Mouse (Mus musculus) MEL (cell line): ENCODE results near the gene Mrps21. TPM values are rescaled to one million over a fixed set of nuclear protein-coding genes. Genes with fewer than 3 reads are reported as not detected.
"Not testable (repeated sequence)": the region's sequence is repeated elsewhere in the genome, so short reads cannot be mapped to it uniquely, and the experiment has no call there.

ENCODE experiments used
- DNase-seq: peaks from one replicate; pipeline ENCODE4 v3.0.0; 2011; ENCODE audit warnings: low read depth, low spot score
- H3K27ac ChIP-seq: 2 replicates; pipeline ENCODE4 v1.5.1; 2012; ENCODE audit warnings: low read depth, mild to moderate bottlenecking, control low read depth, low read length, moderate library complexity; ENCODE audit not compliant: control insufficient read depth
- H3K27me3 ChIP-seq, 2 experiments: fragments of 150-350 bp in 1 of 2; sonication (generic) in 1 of 2; 2 replicates each; pipeline ENCODE4 v1.6.1; 2012; ENCODE audit warnings: low read length in 2 of 2, mild to moderate bottlenecking in 2 of 2, improper control_type of control experiment in 1 of 2, moderate library complexity in 1 of 2; ENCODE audit not compliant: insufficient read depth in 2 of 2, control insufficient read depth in 1 of 2
- H3K36me3 ChIP-seq, 2 experiments: 2 replicates each; pipeline ENCODE4 v1.6.1; 2012 to 2014; ENCODE audit warnings: low read length in 2 of 2, improper control_type of control experiment in 1 of 2, inconsistent platforms in 1 of 2, mild to moderate bottlenecking in 1 of 2; ENCODE audit not compliant: insufficient read depth in 2 of 2, control insufficient read depth in 1 of 2
- H3K4me1 ChIP-seq, 2 experiments: fragments of 150-350 bp in 1 of 2; sonication (generic) in 1 of 2; 2 replicates each; pipeline ENCODE4 v1.6.1; 2012; ENCODE audit warnings: low read length in 2 of 2, improper control_type of control experiment in 1 of 2, mild to moderate bottlenecking in 1 of 2; ENCODE audit not compliant: insufficient read depth in 2 of 2, control insufficient read depth in 1 of 2
- H3K4me3 ChIP-seq, 2 experiments: fragments of 150-350 bp in 1 of 2; sonication (generic) in 1 of 2; 2 replicates each; pipeline ENCODE4 v1.5.1; 2012; ENCODE audit warnings: low read depth in 2 of 2, low read length in 2 of 2, mild to moderate bottlenecking in 2 of 2, moderate library complexity in 2 of 2, control low read depth in 1 of 2, improper control_type of control experiment in 1 of 2; ENCODE audit not compliant: control insufficient read depth in 1 of 2, insufficient read depth in 1 of 2
- H3K79me2 ChIP-seq: 2 replicates; pipeline ENCODE4 v1.6.1; 2012; ENCODE audit warnings: mild to moderate bottlenecking, low read length, moderate library complexity; ENCODE audit not compliant: control insufficient read depth, poor library complexity, insufficient read depth
- H3K9ac ChIP-seq: 2 replicates; pipeline ENCODE4 v1.6.1; 2012; ENCODE audit warnings: low read depth, mild to moderate bottlenecking, control low read depth, low read length, moderate library complexity; ENCODE audit not compliant: control insufficient read depth, poor library complexity, severe bottlenecking
- H3K9me3 ChIP-seq: fragments of 150-350 bp; sonication (generic); replicated peaks from 2 replicates; pipeline ENCODE4 v1.6.1; 2012; ENCODE audit warnings: mild to moderate bottlenecking, low read length, improper control_type of control experiment, moderate library complexity; ENCODE audit not compliant: insufficient read depth
- CHD1 ChIP-seq: IDR thresholded peaks from 2 replicates; pipeline ENCODE4 v1.6.1; 2012; ENCODE audit warnings: low read depth, mild to moderate bottlenecking, inconsistent platforms, low read length, improper control_type of control experiment
- CHD2 ChIP-seq: IDR thresholded peaks from 2 replicates; pipeline ENCODE4 v1.6.1; 2011; ENCODE audit warnings: low read length, improper control_type of control experiment
- EP300 ChIP-seq, 2 experiments: IDR thresholded peaks; 2 replicates each; pipeline ENCODE4 v1.6.1; 2011; ENCODE audit warnings: improper control_type of control experiment in 2 of 2, low read length in 2 of 2, low read depth in 1 of 2, mild to moderate bottlenecking in 1 of 2
- ETS1 ChIP-seq: IDR thresholded peaks from 2 replicates; pipeline ENCODE4 v1.6.1; 2012; ENCODE audit warnings: low read depth, mild to moderate bottlenecking, inconsistent platforms, low read length, improper control_type of control experiment, moderate library complexity
- GABPA ChIP-seq: IDR thresholded peaks from 2 replicates; pipeline ENCODE4 v1.6.1; 2012; ENCODE audit warnings: low read depth, mild to moderate bottlenecking, inconsistent platforms, low read length, improper control_type of control experiment, moderate library complexity
- GATA1 ChIP-seq: IDR thresholded peaks from 2 replicates; pipeline ENCODE4 v1.6.1; 2011; ENCODE audit warnings: low read depth, low read length, improper control_type of control experiment
- JUND ChIP-seq: IDR thresholded peaks from 2 replicates; pipeline ENCODE4 v1.6.1; 2011; ENCODE audit warnings: low read depth, mild to moderate bottlenecking, improper control_type of control experiment, low read length
- KAT2A ChIP-seq: conservative IDR thresholded peaks from 2 replicates; pipeline ENCODE4 v1.6.1; 2012; ENCODE audit warnings: low read depth, low read length, improper control_type of control experiment, inconsistent platforms
- MAFK ChIP-seq: IDR thresholded peaks from 2 replicates; pipeline ENCODE4 v1.6.1; 2011; ENCODE audit warnings: low read depth, mild to moderate bottlenecking, low read length, improper control_type of control experiment, borderline replicate concordance
- MAX ChIP-seq: IDR thresholded peaks from 2 replicates; pipeline ENCODE4 v1.6.1; 2011; ENCODE audit warnings: low read length, improper control_type of control experiment
- MAZ ChIP-seq: IDR thresholded peaks from 2 replicates; pipeline ENCODE4 v1.6.1; 2012; ENCODE audit warnings: low read depth, mild to moderate bottlenecking, inconsistent platforms, low read length, improper control_type of control experiment
- MXI1 ChIP-seq: IDR thresholded peaks from 2 replicates; pipeline ENCODE4 v1.6.1; 2011; ENCODE audit warnings: mild to moderate bottlenecking, low read depth, low read length, improper control_type of control experiment
- MYC ChIP-seq: IDR thresholded peaks from 2 replicates; pipeline ENCODE4 v1.6.1; 2011; ENCODE audit warnings: low read depth, mild to moderate bottlenecking, low read length, improper control_type of control experiment, moderate library complexity
- NRF1 ChIP-seq: IDR thresholded peaks from 2 replicates; pipeline ENCODE4 v1.6.1; 2014; ENCODE audit warnings: low read depth, mild to moderate bottlenecking, inconsistent platforms, low read length, improper control_type of control experiment, moderate library complexity; ENCODE audit not compliant: poor library complexity, insufficient read depth, severe bottlenecking
- POLR2A ChIP-seq, 2 experiments: IDR thresholded peaks; 2 replicates each; pipeline ENCODE4 v1.6.1; 2011 to 2012; ENCODE audit warnings: low read length in 2 of 2, mild to moderate bottlenecking in 2 of 2, control low read depth in 1 of 2, improper control_type of control experiment in 1 of 2, low read depth in 1 of 2, moderate library complexity in 1 of 2; ENCODE audit not compliant: control insufficient read depth in 1 of 2, insufficient read depth in 1 of 2, poor library complexity in 1 of 2
- SIN3A ChIP-seq: IDR thresholded peaks from 2 replicates; pipeline ENCODE4 v1.6.1; 2012; ENCODE audit warnings: low read length, improper control_type of control experiment, inconsistent platforms
- TAL1 ChIP-seq: IDR thresholded peaks from 2 replicates; pipeline ENCODE4 v1.6.1; 2012; ENCODE audit warnings: mild to moderate bottlenecking, inconsistent platforms, low read length, moderate library complexity, mixed read lengths
- TCF12 ChIP-seq: IDR thresholded peaks from 2 replicates; pipeline ENCODE4 v1.6.1; 2014; ENCODE audit warnings: low read depth, mild to moderate bottlenecking, inconsistent platforms, low read length, improper control_type of control experiment, moderate library complexity
- USF1 ChIP-seq: IDR thresholded peaks from 2 replicates; pipeline ENCODE4 v1.6.1; 2014; ENCODE audit warnings: low read depth, mild to moderate bottlenecking, inconsistent platforms, low read length, improper control_type of control experiment, moderate library complexity
- ZKSCAN1 ChIP-seq: IDR thresholded peaks from 2 replicates; pipeline ENCODE4 v1.6.1; 2012; ENCODE audit warnings: low read depth, mild to moderate bottlenecking, inconsistent platforms, low read length, improper control_type of control experiment, moderate library complexity
- ZMIZ1 ChIP-seq: IDR thresholded peaks from 2 replicates; pipeline ENCODE4 v1.6.1; 2012; ENCODE audit warnings: low read depth, mild to moderate bottlenecking, inconsistent platforms, low read length, improper control_type of control experiment, moderate library complexity
- ZNF384 ChIP-seq: IDR thresholded peaks from 2 replicates; pipeline ENCODE4 v1.6.1; 2012; ENCODE audit warnings: low read depth, mild to moderate bottlenecking, inconsistent platforms, low read length, improper control_type of control experiment
- polyA plus RNA-seq, 2 experiments: library from polyadenylated mRNA; stranded (reverse) in 1 of 2; unstranded in 1 of 2; fragments of >175 nt in 1 of 2; fragments of >200 nt in 1 of 2; gene quantifications; 2 replicates each; pipeline versions ENCODE4 v1.2.1 to v1.2.4; 2012; ENCODE audit warnings: low replicate concordance in 2 of 2, low read depth in 1 of 2; ENCODE audit not compliant: insufficient read length in 2 of 2, insufficient read depth in 1 of 2, missing spikeins in 1 of 2
- total RNA-seq: library from RNA; depleted of rRNA; stranded (reverse); fragments of 300-350 nt; gene quantifications from 2 replicates; pipeline ENCODE4 v1.2.3, GENCODE M21; 2012

The Mrps21 gene
- total and polyA plus RNA-seq, 3 experiments = 469 to 586 TPM; not detected in 1

DNA sequence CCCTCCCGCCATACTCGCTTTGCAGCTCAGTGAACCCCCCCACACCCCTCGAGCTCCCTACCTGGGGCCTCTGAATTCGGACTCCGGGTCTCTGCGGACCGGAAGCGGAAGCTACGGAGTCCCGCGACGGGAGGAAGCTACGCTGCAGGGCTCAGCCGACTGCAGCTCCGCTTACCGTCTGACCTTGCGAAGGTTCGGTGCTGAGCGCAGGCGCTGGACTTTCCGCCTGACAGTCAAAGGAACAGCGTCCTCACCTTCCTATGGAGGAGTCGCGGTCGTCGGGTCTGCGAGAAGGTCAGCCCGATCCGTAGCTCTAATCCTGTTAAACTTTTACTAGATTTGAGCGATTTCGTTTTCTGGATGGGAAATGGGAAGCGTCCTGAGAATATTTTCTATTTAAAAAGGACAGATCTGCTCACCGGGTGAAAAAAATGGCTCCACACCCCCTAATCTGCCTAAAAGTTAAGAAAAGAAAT lies at the start of gene Mrps21 (continued):
- TF ChIP-seq EP300 (IDR thresholded peaks at IDR 0.05; ENCODE audit: low read depth in 1 of 2, low read length in 2 of 2) (0 out of 4 replicates have a peak, but pooled peaks of 1 of the 2 experiments have one; percentile 36), ZMIZ1 (no peak; the same call in none of the 2 replicates), TAL1 (no peak), JUND (0 out of 2 replicates have a peak, but pooled peaks have one; percentile 5)

DNA sequence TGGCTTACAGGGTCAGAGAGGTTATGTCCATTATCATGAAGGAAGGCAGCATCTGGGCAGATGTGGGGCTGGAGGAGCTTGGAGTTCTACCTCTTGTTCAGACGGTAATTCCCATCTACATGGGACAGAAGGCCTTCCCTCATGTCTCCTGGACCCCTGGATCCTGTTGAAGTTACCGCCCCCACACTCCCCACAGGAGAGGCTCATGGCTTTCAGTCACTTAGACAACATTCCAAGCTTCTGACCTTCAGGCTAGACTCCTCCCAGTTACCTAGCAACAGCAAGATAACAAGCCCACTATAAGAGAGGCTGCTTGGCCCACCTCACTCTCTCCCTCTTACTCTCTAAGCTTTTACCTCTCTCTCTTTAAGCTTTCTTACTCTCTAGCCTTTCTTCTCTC lies 49.2 kb upstream of the Mrps21 start:
- H3K4me3 ChIP-seq, H3K27ac ChIP-seq, H3K79me2 ChIP-seq, DNase-seq, H3K9ac ChIP-seq, H3K27me3 ChIP-seq, H3K9me3 ChIP-seq: not testable (repeated sequence)
- TF ChIP-seq GATA1 = 0 out of 2 replicates have a peak, but pooled peaks have one; percentile 19
- Histone ChIP-seq H3K36me3 (peaks cover 0 to 19% of the 10 kb centered on the region in 2 experiments; a peak in 2 of 4 replicates), H3K4me1 (peaks cover 10 to 15% of the 10 kb centered on the region in 2 experiments)

DNA sequence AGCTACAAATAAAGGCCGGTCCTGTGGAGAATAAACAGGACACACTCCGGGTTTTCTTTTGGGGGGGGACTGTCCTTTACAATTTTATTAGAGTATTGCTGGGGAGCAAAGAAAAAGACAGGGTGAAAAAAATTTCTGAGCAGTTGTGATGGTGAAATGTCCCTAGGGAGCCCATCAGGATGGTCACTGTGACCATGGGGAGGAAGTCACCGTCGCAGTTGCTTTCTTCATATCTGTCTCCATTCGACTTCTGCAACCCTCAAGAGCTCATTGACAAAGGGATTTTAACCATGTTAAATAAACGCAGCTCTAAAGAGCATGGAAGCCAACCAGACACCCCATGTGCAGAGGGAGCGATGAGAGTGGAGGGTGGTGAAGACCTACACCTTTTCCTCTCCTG lies 45.4 kb upstream of the Mrps21 start:
- H3K9ac ChIP-seq = no peak overlapping the region
- no peaks in the 10 kb centered on the region for H3K79me2 ChIP-seq
- H3K4me3 ChIP-seq = no peak overlapping the region
- 0 out of 4 replicates have a peak, but pooled peaks cover 0 to 2% of the 10 kb centered on the region in 2 experiments for H3K36me3 ChIP-seq
- H3K9me3 ChIP-seq = no peaks in the 10 kb centered on the region
- no peaks in the 10 kb centered on the region; a peak in 1 of 4 replicates for H3K27me3 ChIP-seq
- no peak overlapping the region for H3K27ac ChIP-seq
- H3K4me1 ChIP-seq = peaks cover 6 to 7% of the 10 kb centered on the region in 2 experiments; a peak in 3 of 4 replicates
- no peak for DNase-seq
- no peak for TF ChIP-seq MYC
- TF ChIP-seq SIN3A = no peak
- TF ChIP-seq USF1 = no peak
- TF ChIP-seq CHD2 = no peak
- no peak for TF ChIP-seq ZNF384
- no peak for TF ChIP-seq ETS1
- TF ChIP-seq GABPA = no peak
- TF ChIP-seq JUND = no peak
- no peak for TF ChIP-seq TCF12
- no peak for TF ChIP-seq MXI1
- TF ChIP-seq NRF1 = no peak
- no peak for TF ChIP-seq MAFK
- TF ChIP-seq GATA1 = no peak
- no peak for TF ChIP-seq POLR2A (IDR thresholded peaks at IDR 0.05; ENCODE audit: control insufficient read depth in 1 of 2, insufficient read depth in 1 of 2, low read depth in 1 of 2, low read length in 2 of 2, poor library complexity in 1 of 2)
- no peak for TF ChIP-seq KAT2A
- TF ChIP-seq CHD1 = no peak
- TF ChIP-seq MAX = no peak
- no peak for TF ChIP-seq ZKSCAN1
- TF ChIP-seq MAZ = no peak
